In the genomic region with DNA sequence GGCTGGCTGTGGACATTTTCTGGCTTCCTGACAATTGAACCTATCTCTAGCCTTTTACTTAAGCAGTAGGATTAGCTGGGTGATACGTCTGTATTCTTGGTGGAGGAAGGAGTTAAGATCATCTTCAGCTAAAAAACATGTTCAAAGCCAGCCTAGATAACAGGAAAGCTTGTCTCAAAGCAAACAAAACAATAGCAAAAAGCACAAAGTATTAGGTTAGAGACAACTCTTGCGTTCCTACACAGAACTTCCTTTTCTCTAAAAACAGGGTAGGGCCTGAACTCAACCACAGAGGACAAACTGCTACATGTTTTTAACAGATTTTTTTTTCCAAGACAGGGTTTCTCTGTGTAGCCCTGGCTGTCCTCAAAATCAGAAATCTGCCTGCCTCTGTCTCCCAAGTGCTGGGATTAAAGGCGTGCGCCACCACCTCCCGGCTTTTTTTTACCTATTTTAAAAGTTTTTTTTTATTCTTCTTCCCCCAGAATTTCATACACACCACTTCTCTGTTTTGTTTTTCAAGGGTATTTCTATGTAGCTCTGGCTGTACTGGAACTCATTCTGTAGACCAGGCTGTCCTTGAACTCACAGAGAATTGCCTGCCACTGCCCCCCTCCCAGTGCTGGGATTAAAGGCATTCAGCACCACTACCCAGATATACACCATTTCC, we compare ENCODE assay signal across 23 mouse cellular contexts. TPM values are rescaled to one million over a fixed set of nuclear protein-coding genes. Genes with fewer than 3 reads are reported as not detected.
DNase-seq lines count a peak whose midpoint lies in the region; ATAC-seq and TF ChIP-seq lines count a peak whose summit lies in the region.
"Had no signal": no experiment of that assay in that cellular context is flagged by ENCODE, and none has a peak within 500 bp of the region (broad histone marks: within the 10 kb centered on the region; RNA-seq: fewer than 3 reads in every experiment).

No protein-coding gene starts in this region.

- H3K79me2 ChIP-seq in MEL (ENCODE audit: control insufficient read depth, insufficient read depth, low read length, poor library complexity) = peaks cover 67% of the 10 kb centered on the region

- no peak for TF ChIP-seq CTCF in MEL (IDR thresholded peaks at IDR 0.05 in 2 of 3, conservative IDR thresholded peaks at IDR 0.05 in 1 of 3; ENCODE audit: control insufficient read depth in 1 of 3, insufficient read depth in 1 of 3, low read depth in 2 of 3, low read length in 3 of 3, poor library complexity in 1 of 3, severe bottlenecking in 1 of 3)

- H3K36me3 ChIP-seq in MEL (ENCODE audit: control insufficient read depth in 1 of 2, insufficient read depth in 2 of 2, low read length in 2 of 2) = peaks cover 5 to 66% of the 10 kb centered on the region in 2 experiments
- peaks cover 50% of the 10 kb centered on the region for H3K36me3 ChIP-seq in liver, embryonic 13.5 days
- H3K36me3 ChIP-seq in heart, embryonic 10.5 days = peaks cover 14% of the 10 kb centered on the region; the same call in 1 of the 2 replicates
- H3K36me3 ChIP-seq: limb, embryonic 15.5 days; neural tube, embryonic 13.5 days had no signal

- H3K9ac ChIP-seq in MEL (ENCODE audit: control insufficient read depth, low read depth, low read length, poor library complexity, severe bottlenecking) = peak overlapping the region; percentile 16; the same call in 1 of the 2 replicates
- peak overlapping the region; percentile 13; the same call in 1 of the 2 replicates for H3K9ac ChIP-seq in liver, embryonic 13.5 days
- H3K9ac ChIP-seq: limb, embryonic 15.5 days; neural tube, embryonic 13.5 days had no signal

- TF ChIP-seq POLR2A in MEL (IDR thresholded peaks at IDR 0.05; ENCODE audit: control insufficient read depth in 1 of 2, insufficient read depth in 1 of 2, low read depth in 1 of 2, low read length in 2 of 2, poor library complexity in 1 of 2) = no peak

- no peak; a peak in 1 of 4 replicates for TF ChIP-seq EP300 in MEL (IDR thresholded peaks at IDR 0.05; ENCODE audit: low read depth in 1 of 2, low read length in 2 of 2)

- H3K4me2 ChIP-seq in liver, embryonic 13.5 days = peak overlapping the region; percentile 17; the same call in 1 of the 2 replicates
- H3K4me2 ChIP-seq: heart, embryonic 11.5 days; limb, embryonic 15.5 days; neural tube, embryonic 13.5 days had no signal

- no peak for TF ChIP-seq RAD21 in MEL (IDR thresholded peaks at IDR 0.05; ENCODE audit: low read depth, low read length)

- no peaks in the 10 kb centered on the region for H3K9me3 ChIP-seq in MEL (replicated peaks; ENCODE audit: insufficient read depth, low read length)
- H3K9me3 ChIP-seq in liver, embryonic 13.5 days (replicated peaks) = no peaks in the 10 kb centered on the region
- no peaks in the 10 kb centered on the region for H3K9me3 ChIP-seq in heart, embryonic 10.5 days
- H3K9me3 ChIP-seq: G1E; limb, embryonic 15.5 days; midbrain, embryonic 10.5 days; neural tube, embryonic 13.5 days had no signal

- ATAC-seq in liver, embryonic 13.5 days (ENCODE audit: low read depth) = no peak
- peak; percentile 31; the same call in 1 of the 2 replicates for ATAC-seq in neutrophil, adult 5-6 weeks (ENCODE audit: extremely low read depth, insufficient number of reproducible peaks, low FRiP score, poor library complexity, severe bottlenecking)
- ATAC-seq: forebrain, embryonic 14.5 days; hindbrain, embryonic 16.5 days had no signal

- H3K27me3 ChIP-seq in MEL (ENCODE audit: control insufficient read depth in 1 of 2, insufficient read depth in 2 of 2, low read length in 2 of 2) = no peaks in the 10 kb centered on the region
- no peaks in the 10 kb centered on the region for H3K27me3 ChIP-seq in liver, embryonic 13.5 days
- H3K27me3 ChIP-seq in heart, embryonic 10.5 days (ENCODE audit: insufficient read depth, poor library complexity, severe bottlenecking) = no peaks in the 10 kb centered on the region
- H3K27me3 ChIP-seq: limb, embryonic 15.5 days; neural tube, embryonic 13.5 days had no signal

- WGBS in liver, embryonic 13.5 days (ENCODE audit: insufficient replicate concordance) = 75% methylated on average over 5 of the region's 5 CpGs
- WGBS in heart, embryonic 10.5 days = 88% methylated on average over 5 of the region's 5 CpGs

- peak; percentile 39 for DNase-seq in lung, postnatal 25 days (ENCODE audit: low spot score)
- no peak for DNase-seq in lung, postnatal 10 days
- DNase-seq in MEL (ENCODE audit: low read depth, low spot score) = peak; percentile 74
- DNase-seq in liver, embryonic 13.5 days = no peak
- no peak for DNase-seq in embryo, embryonic 9.5 days (ENCODE audit: extremely low spot score)
- DNase-seq in adrenal gland, postnatal 14 days = no peak
- no peak for DNase-seq in heart, embryonic 10.5 days (ENCODE audit: low spot score)
- DNase-seq: adrenal gland, postnatal 25 days; cerebellum, adult 9-11 months; gastrocnemius, postnatal 25 days; heart, postnatal 14 days; kidney, adult 18-20 months; kidney, postnatal 14 days; lung, postnatal 14 days; right cerebral cortex, postnatal 25 days had no signal

- peaks cover 39 to 40% of the 10 kb centered on the region in 2 experiments for H3K4me1 ChIP-seq in MEL (ENCODE audit: control insufficient read depth in 1 of 2, insufficient read depth in 2 of 2, low read length in 2 of 2)
- H3K4me1 ChIP-seq in liver, embryonic 13.5 days (replicated peaks) = peaks cover 70% of the 10 kb centered on the region
- H3K4me1 ChIP-seq in heart, embryonic 10.5 days = peaks cover 3% of the 10 kb centered on the region

- no peak overlapping the region for H3K4me3 ChIP-seq in MEL (ENCODE audit: control insufficient read depth in 1 of 2, insufficient read depth in 1 of 2, low read depth in 2 of 2, low read length in 2 of 2)
- H3K4me3 ChIP-seq in liver, embryonic 13.5 days (replicated peaks) = no peak overlapping the region
- no peak overlapping the region for H3K4me3 ChIP-seq in heart, embryonic 10.5 days
- H3K4me3 ChIP-seq: limb, embryonic 15.5 days; midbrain, embryonic 10.5 days; neural tube, embryonic 13.5 days had no signal

- H3K27ac ChIP-seq in MEL (ENCODE audit: control insufficient read depth, low read depth, low read length) = peak overlapping the region; percentile 25; the same call in 1 of the 2 replicates
- H3K27ac ChIP-seq in liver, embryonic 13.5 days = peak overlapping the region; percentile 50; the same call in 1 of the 2 replicates
- H3K27ac ChIP-seq in heart, embryonic 10.5 days = no peak overlapping the region
- H3K27ac ChIP-seq: limb, embryonic 15.5 days; midbrain, embryonic 10.5 days; neural tube, embryonic 13.5 days had no signal

TF ChIP-seq in MEL, 35 proteins besides CTCF, POLR2A, EP300 and RAD21:
- TF ChIP-seq GABPA (IDR thresholded peaks at IDR 0.05; ENCODE audit: low read depth, low read length) (no peak), MXI1 (IDR thresholded peaks at IDR 0.05; ENCODE audit: low read depth, low read length) (peak; percentile 59), ELF1 (IDR thresholded peaks at IDR 0.05; ENCODE audit: low read depth, low read length) (0 out of 2 replicates have a peak, but pooled peaks have one; percentile 18), ETS1 (IDR thresholded peaks at IDR 0.05; ENCODE audit: low read depth, low read length) (peak; percentile 28; the same call in 1 of the 2 replicates), SMC3 (IDR thresholded peaks at IDR 0.05; ENCODE audit: low read depth, low read length) (no peak), CHD1 (IDR thresholded peaks at IDR 0.05; ENCODE audit: low read depth, low read length) (0 out of 2 replicates have a peak, but pooled peaks have one; percentile 80), MAZ (IDR thresholded peaks at IDR 0.05; ENCODE audit: low read depth, low read length) (no peak), TAL1 (IDR thresholded peaks at IDR 0.05; ENCODE audit: low read length) (no peak), KAT2A (conservative IDR thresholded peaks at IDR 0.05; ENCODE audit: low read depth, low read length) (no peak), RCOR1 (IDR thresholded peaks at IDR 0.05; ENCODE audit: low read depth, low read length) (peak; percentile 30; the same call in 1 of the 2 replicates), GATA1 (IDR thresholded peaks at IDR 0.05; ENCODE audit: low read depth, low read length) (0 out of 2 replicates have a peak, but pooled peaks have one; percentile 27), ZNF384 (IDR thresholded peaks at IDR 0.05; ENCODE audit: low read depth, low read length) (peak; percentile 55), USF2 (IDR thresholded peaks at IDR 0.05; ENCODE audit: borderline replicate concordance in 1 of 2, insufficient read depth in 1 of 2, low read depth in 1 of 2, low read length in 2 of 2) (no peak), SIN3A (IDR thresholded peaks at IDR 0.05; ENCODE audit: low read length) (peak; percentile 53; the same call in 1 of the 2 replicates)

RNA-seq across cellular contexts. Expression of gene Crlf3, which starts 5.0 kb away (rescaled TPM):
- total RNA-seq in MEL (2012; rRNA removed) = 104 and 107 TPM in 2 replicates
- polyA plus RNA-seq in MEL (2012; ENCODE audit: insufficient read depth in 1 of 2, insufficient read length in 2 of 2, low read depth in 1 of 2, low replicate concordance in 2 of 2, missing spikeins in 1 of 2) = 10 to 100 TPM in 1 of 2 experiments, not detected in 1; 71.7 TPM
- polyA plus RNA-seq in liver, embryonic 13.5 days (2015; fragmentation: Nextera tagmentation; extraction: Ambion mirVana) = 91.4 and 103 TPM in 2 replicates
- 355 and 386 TPM in 2 replicates for total RNA-seq in neutrophil, adult 5-6 weeks (2017)
- 21.5 and 32.2 TPM in 2 replicates for total RNA-seq in adrenal gland, postnatal 14 days (2021)
- 48.1 and 57.5 TPM in 2 replicates for polyA plus RNA-seq in heart, embryonic 10.5 days (2016; fragmentation: Nextera tagmentation; extraction: Ambion mirVana)

RNA-seq across cellular contexts. Expression of gene Atad5, which starts 13.5 kb away (rescaled TPM):
- 22.1 and 22.6 TPM in 2 replicates for total RNA-seq in MEL (2012; rRNA removed)
- polyA plus RNA-seq in MEL (2012; ENCODE audit: insufficient read depth in 1 of 2, insufficient read length in 2 of 2, low read depth in 1 of 2, low replicate concordance in 2 of 2, missing spikeins in 1 of 2) = 10 to 100 TPM; 17.1 to 66.9 TPM
- 10.7 and 12.9 TPM in 2 replicates for polyA plus RNA-seq in liver, embryonic 13.5 days (2015; fragmentation: Nextera tagmentation; extraction: Ambion mirVana)
- total RNA-seq in neutrophil, adult 5-6 weeks (2017) = 3.8 and 4.3 TPM in 2 replicates
- total RNA-seq in adrenal gland, postnatal 14 days (2021) = 4.6 and 4.7 TPM in 2 replicates
- polyA plus RNA-seq in heart, embryonic 10.5 days (2016; fragmentation: Nextera tagmentation; extraction: Ambion mirVana) = 8.4 and 11.0 TPM in 2 replicates

Comparison
In these comparisons a context has a peak if more than half of its experiments do, and no peak if none do; other contexts are left out.
1. DNase-seq: peak in lung, postnatal 25 days (single experiment) and MEL (single experiment); none in lung, postnatal 10 days (single experiment), liver, embryonic 13.5 days (single experiment), embryo, embryonic 9.5 days (single experiment), adrenal gland, postnatal 14 days (single experiment) and heart, embryonic 10.5 days (single experiment).